Mouse (Mus musculus): ENCODE data around the gene Mindy1.

Mindy1 gene

DNA sequence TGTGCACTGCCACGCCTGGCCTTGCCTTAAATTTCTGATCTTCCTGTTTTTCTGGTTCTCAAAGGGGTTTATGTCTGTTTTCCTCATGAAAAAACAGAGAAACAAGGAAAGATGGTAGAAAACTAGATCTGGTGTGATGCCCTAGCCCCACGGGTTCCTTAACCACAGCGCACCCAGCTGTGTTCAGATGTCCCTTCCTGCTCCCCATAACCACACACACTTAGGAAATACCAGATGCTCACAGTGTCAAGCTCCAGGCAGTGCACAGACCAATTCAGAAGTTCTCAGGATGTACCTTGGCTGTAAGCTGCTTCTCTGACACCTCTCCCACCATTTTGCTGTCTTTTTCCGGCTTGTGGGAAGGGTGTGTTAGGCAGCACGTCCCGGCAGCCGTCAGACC lies 13.2 kb downstream of the Mindy1 start:
- no peak for DNase-seq (ENCODE audit: low read depth)

DNA sequence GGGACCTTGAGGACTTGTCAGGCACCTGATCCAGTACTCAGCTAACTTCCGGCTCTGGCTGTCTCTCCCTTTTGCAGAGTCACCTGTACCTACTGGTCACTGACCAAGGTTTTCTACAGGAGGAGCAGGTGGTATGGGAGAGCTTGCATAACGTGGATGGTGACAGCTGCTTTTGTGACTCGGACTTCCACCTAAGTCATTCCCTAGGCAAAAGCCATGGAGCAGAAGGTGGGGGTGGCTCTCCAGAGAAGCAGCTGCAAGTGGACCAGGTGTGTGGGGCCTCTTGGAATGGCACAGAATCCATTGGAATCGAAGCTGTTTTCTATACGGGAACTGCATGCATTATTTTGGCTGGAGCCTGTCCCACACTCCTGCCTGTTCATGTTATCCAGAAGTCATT lies 13.6 kb downstream of the Mindy1 start:
- DNase-seq (ENCODE audit: low read depth) = no peak

DNA sequence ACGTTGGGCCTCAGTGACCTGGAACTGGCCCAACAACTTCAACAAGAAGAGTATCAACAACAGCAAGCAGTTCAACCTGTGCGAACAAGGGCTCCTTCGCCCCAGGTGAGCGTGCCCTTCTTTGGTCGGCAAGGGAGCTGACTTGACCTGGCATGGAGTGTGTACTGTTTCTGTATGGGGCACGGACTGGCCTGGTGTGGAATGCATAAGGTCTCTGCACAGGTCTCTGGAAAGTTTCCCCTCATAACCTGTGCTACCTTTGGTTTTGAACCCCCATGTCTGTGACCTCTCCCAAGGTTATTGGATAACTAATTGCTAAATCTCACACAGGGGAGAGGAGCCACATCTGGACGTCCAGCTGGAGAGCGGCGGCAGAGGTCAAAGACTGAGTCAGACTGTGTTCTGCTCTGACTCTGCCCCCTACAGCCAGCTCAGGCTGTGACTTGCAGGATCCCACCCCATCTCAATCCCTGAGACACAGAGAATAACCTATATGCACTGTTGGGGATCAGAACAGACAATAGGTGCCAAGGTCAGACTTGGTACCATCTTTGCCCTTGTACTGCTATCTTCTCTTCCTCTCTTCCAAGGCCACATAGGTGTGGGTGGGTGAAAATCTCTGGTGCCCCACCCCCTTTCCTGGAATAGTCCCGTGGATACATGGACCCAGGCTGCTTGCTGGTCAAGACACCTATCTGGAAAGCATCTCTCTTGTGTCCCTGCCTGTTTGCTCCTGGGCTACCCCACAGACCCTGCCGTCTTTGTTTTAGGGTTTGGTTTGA lies 14.4 kb downstream of the Mindy1 start:
- DNase-seq (ENCODE audit: low read depth) = no peak

DNA sequence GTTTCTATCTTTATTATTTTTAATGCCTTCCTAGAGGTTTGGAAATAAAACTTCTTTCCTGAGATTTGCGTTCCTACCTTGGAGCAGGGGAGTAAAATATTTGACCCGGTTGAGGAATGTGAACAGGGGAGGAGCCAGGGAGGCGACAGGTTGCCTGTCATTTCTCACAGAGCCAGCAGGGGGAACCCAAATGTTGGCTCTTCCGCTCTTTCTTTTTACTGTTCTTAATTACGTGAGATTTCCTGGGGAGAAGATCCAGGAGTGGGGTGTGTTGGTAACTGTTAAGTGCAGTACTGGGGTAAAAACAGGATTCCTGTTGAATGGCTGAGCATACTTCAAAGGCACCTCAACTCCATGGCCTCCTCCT lies 14.9 kb downstream of the Mindy1 start:
- no peak for DNase-seq (ENCODE audit: low read depth)

DNA sequence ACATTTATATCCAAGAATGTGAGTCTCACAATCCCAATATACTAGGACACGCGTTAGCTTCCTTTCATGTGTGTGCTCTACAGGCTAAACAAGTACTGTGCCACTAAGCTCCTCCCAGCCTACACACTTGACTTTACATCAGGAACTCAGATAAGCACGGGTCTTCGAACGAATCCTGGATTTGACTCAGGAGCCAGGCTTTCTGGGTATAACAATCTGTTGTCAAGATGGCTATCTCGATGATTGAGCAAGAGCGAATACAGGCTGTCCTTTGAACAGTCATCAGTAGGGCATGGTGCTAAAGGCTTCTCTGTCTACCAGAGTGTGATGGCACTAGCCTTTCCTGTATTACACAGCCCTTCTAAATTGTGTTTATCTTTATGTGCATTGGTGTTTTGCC lies 16.9 kb downstream of the Mindy1 start:
- DNase-seq (ENCODE audit: low read depth) = no peak

DNA sequence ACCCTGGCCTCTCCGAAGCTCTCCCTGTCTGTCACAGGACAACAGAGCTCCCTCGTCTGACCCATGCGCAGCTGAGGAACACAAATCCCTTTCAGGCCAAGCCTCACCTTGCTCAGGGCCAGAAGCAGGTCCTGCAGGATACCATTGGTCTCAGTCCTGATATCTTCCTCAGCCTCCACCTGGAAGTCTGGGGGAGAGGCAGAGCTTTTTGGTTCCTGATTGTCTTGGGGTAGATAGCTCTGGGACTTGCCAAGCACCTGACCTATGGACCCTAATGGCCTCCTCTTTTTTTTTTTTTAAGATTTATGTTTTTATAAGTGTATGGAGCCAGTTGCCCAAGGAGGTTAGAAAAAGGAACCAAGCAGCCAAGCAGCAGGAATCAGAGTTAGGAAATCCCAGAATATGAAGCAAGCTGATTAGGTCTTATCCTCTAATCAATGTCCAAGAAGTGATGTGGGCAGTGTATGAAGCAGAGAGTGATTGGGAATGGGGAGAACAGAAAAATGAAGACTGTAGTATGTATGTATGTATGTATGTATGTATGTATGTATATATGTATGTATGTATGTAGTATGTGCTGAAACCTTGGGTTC lies 20.2 kb downstream of the Mindy1 start:
- no peak for DNase-seq (ENCODE audit: low read depth)

DNA sequence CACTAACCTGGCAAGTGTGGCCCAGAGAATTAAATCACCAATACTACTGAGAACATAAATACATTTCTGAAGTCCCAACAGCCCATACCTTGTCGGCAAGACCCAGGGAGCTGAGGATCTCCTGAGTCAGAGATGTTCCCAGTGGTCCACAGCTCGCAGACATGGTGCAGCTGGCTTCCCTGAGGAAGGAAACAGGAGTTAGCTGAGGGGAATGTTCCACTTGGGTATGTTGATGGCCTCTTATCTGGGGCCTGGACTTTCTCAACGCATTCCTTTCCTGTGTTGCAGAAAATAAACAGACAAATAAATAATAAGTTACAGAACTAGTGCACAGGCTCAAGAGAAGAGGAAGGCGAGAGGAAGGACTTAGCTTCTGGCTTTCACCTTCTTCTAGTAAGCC lies 25.1 kb downstream of the Mindy1 start:
- no peak for DNase-seq (ENCODE audit: low read depth)

DNA sequence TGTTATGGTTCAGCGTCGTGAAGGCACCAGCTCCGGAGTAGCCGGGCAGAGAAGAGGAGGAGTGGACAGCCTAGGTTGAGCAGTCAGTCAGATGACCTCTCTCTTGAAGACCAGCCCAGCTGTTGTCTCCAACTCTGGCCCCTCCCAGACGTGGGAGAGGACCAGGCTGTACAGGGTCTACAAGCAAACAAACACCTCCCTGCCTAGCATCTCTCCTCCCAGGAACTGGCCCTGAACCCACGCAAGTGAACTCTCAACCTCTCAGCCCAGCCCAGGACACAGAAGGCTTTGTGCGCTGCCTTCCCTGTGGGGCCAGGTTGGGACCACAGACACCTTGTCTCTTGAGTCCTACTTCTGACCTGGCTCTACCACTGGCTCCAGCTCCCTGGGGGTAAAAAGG lies 26.0 kb downstream of the Mindy1 start, which contains the start of gene Anxa9:
Gene Anxa9 (minus strand): TSS at position 77 of the 400 bp plus-strand sequence.
- no peak for DNase-seq (ENCODE audit: low read depth)

DNA sequence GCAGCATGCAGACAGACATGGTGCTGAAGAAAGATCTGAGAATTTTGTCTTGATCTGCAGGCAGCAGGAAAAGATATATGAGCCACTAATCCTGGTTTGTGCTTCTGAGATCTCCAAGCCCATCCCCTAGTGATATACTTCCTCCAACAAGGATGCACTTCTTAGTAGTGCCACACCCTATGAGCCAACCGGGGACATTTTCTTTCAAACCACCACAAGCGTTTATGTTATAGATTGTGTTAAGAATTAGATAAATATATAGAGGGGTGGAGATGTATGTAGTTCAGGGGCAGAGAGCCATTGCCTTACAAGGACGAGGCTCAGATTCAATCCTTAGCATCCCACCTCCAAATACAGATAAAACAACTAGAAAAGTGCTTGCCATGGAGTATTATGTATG lies 29.4 kb downstream of the Mindy1 start:
- no peak for DNase-seq (ENCODE audit: low read depth)

DNA sequence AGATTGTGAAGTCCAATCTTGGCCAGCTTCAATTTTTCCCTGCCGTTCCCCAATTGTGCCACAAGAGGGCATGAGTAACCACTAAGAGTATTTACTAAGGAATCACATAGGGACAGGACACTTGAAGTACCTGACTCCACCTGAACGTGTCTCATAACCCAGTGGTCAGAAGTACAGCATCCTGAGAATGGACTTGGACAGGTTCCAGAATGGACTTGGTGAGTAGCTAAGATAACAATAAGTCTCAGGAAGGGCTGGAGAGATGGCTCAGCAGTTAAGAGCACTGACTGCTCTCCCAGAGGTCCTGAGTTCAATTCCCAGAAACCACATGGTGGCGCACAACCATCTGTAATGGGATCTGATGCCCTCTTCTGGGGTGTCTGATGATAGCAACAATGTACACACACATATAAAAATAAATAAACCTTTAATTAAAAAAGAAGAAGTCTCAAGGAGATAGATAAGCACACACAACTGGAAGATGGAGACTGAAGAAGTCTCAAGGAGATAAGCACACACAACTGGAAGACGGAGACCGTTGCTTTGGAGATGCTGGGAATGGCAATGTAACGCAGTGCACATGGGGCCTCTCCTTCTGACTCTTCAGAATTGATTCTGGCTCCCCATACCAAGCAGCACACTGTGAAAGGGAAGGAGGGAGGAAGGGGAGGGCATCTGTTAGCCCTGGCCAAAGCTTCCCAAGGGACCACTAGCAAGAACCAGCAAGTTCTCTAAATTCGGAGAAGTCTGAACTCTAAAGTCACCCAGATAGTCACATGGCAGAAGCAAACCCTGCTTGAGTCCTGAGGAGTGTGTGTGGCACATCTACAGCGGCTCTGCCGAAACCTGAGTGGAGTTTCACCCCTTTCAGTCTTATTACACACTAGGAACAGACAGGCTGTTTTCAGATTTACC lies 30.1 kb downstream of the Mindy1 start:
- peak; percentile 73 for DNase-seq (ENCODE audit: low read depth)

DNA sequence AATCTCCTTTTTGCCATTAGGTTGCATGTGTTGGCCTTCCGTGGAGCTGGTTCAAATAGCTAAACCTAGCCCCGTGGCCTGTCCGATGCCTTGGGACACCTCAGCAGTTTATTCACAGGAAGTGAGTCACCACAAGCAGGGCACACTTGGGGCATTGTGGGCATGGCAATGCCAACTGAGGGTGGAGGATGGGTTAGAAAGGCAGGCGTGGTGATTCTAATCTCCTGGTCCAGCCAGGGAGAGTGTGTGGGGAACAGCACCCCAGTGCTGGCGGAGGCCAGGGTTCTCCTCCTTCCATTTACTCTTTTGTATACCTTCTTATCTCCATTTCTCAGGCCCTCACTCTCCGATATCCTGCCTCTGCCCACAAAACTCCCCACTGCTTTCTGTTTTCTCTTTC lies 31.5 kb downstream of the Mindy1 start:
- DNase-seq (ENCODE audit: low read depth) = no peak

DNA sequence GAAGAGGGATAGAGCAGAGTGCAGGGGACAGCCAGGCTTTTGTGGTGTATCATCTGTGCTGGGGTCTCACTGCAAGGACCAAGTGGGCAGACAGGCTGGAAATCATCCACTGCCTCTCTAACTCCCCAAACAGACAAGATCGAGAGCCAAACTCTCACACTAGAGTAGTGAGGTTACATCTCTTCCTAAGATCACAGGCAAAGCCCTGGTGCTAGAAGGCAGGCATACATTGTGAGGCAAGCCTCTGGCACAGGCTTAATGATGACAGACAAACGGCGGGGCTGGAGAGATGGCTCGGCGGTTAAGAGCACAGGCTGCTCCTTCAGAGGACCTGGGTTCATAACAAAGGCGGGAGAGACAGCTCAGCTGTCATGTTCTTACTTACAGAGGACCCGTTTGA lies 32.3 kb downstream of the Mindy1 start:
- DNase-seq (ENCODE audit: low read depth) = no peak

DNA sequence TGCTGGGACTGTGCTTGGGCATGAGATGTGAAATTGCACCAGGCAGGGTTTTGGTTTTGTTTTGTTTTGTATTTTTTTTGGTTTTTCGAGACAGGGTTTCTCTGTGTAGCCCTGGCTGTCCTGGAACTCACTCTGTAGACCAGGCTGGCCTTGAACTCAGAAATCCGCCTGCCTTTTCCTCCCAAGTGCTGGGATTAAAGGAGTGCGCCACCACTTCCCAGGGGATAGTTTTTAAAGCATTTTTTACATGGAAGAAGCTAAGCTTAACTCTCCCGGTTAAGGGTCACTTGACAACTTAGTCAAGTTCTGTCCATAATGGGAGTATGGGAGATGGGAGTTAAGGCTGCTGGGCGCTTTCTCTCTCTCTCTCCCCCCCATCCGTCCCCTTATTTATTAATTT lies 32.9 kb downstream of the Mindy1 start:
- no peak for DNase-seq (ENCODE audit: low read depth)

DNA sequence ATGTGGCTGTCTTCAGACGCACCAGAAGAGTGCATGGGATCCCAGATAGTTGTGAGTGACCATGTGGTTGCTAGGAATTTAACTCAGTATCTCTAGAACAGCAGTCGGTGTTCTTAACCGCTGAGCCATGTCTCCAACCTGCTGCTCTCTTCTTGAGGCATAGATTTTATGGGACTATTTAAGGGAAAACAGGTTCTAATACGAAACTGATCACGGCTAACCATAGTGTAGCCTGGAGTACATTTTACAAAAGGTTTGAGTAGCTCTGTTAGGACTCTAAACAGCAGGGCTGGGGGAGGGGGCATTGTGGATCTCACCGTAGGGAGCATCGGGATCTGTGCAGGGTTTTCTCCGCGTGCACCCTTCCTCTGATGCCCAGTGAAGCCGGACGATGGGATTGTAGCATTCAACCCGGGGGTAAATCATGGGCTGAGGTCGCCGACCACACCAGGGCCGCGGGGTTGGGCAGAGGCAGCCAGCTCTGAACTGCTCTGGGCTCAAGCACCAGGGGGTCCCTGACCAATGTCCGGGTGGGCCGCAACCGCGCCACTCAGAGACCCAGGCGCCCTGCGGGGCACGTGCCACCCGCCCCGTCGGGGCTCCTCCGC lies 33.4 kb downstream of the Mindy1 start, which contains the start of gene Cers2:
Gene Cers2 (plus strand): TSS at position 306 of the 608 bp plus-strand sequence.
- no peak for DNase-seq (ENCODE audit: low read depth)

DNA sequence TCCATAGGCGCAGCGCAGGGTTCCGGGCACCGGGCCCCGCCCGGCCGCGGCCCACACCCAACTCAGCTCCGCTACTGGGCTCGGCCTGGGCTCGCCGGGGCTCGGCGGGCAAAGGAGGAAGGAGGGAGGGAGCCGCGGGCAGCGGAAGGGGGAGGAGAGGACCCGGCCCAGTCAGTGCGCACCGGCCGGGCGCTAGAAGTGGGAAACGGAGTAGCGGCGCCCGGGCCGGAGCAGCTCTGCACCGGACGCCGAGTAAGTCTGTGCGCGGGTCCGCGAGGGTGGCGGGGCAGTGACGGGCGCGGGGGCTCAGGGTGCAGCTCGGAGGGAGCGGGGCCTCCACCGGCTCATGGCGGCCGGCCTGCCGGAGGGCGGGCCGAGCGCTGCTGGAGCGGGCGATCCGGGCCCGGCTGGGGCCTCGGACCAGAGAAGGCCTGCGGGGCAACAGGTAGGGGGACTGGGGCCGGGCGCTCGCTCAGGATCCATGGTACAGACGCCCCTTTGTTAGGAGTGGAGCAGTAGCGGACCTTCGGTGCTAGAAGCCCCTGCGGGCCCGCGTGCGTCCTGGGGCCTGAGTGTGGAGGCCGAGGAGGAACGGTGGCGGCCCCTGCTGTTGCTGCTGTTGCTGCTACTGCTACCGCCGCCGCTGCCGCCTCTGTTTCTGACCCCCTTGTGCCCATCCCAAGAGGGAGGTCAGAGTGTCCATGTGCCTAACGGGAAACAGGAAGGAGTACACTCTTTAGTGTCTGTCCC lies 34.1 kb downstream of the Mindy1 start:
- no peak for DNase-seq (ENCODE audit: low read depth)

DNA sequence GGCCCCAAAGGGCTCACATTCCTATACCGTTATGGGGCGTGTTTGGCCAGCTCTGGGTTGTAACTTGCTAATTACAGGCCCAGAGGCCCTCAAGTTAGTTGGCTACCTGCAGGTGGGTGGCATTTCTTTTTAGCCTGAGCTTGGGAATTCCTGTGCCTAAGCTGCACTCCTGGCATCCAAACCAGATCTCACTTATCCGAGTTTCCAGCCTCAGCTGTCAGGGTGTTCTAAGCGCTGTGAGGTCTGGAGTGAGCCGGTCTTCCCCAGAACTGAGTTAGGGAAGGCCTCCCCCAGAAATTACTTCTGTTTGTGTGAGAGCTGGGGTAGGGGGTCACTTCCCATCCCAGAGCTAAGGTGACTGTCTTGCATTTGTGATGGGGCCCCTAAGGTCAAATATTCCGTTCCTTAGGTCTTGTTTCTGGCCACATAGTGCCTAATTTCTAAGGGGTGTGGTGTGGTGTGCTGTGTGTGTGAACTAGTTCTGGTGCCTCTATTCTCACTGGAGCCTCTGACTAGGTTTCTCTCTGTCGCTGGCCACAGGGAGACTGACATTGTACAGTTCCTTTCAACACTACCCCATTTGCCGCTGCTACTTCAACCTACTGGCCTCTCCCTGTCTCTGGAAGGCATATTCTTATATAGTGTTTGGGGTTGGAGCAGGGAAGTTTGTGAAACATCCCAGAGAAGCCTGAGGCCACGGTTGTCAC lies 34.9 kb downstream of the Mindy1 start:
- no peak for DNase-seq (ENCODE audit: low read depth)

DNA sequence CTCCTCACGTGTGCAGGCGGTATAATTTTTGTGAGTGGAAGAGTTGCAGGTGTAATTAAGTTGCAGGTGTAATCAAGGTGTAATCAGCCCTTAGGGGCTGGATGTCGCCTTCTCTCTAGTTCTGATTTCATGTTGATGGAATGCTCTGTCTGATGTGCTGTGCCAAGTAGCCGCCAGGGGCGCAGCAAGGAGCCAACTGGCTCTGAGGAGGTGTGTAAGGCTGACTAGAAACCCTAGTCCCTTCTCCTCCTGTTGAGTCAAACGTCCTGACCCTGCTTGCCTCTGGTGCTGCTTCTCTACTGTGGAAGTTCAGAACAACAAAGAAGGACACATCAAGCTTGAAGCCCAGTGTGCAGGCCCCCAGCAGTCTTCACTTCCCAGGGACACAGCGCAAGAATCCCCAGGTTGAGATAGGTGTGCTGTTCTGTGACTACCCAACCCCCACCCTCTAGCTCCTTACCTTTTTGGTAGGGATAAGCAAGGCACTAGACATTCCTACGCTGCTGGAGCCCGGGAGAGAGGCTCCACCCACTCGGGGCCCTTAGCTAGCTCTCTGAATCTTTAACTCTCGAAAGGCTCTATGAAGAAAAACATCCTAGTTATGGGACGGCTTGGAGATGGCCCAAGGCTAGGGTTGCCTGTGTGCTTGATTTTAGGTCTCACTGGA lies 36.4 kb downstream of the Mindy1 start:
- no peak for DNase-seq (ENCODE audit: low read depth)

DNA sequence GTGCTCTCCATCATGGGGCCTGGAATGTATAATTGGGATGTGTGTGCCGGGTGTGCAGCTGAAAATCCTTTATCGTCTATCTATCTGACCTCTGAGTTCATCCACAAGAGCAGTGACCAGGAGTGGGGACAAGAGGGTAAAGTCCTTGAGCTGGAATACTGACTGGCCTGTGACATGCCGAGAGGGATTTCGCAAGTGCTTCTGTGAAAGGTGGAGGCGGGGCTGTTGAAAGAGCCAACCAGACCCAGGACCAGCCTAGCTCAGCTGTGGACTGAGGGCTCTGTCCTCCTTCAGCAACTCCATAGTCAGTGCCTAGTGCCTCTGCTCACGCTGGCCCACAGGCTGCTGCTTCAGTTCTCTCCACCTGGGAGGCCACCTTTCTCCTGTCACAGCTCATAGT lies 37.4 kb downstream of the Mindy1 start:
- no peak for DNase-seq (ENCODE audit: low read depth)

DNA sequence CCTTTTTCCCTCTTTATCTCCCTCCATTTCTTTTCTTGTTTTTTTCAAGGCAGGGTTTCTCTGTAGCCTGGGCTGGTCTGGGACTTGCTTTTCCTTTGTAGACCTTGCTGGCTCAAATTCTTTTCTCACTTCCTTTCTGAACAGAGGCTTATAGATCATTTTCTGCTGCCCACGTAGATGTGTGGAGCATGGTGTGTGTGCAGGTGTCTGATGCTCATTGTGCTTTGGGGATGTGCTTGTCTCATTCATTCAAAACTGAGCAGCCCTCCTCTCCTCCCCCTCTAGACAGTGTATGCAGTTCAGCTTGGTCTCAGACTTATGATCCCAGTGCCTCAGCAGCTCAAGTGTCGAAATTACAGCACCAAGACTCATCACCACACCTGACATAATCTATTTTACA lies 38.0 kb downstream of the Mindy1 start:
- no peak for DNase-seq (ENCODE audit: low read depth)
